Mouse (Mus musculus) forebrain, postnatal 0 days (tissue): ENCODE measurements around the gene Ntng2. TPM values are rescaled to one million over a fixed set of nuclear protein-coding genes. Genes with fewer than 3 reads are reported as not detected.

Experiments
- ATAC-seq: fragments of 200-750 bp; cut with Nextera tagmentation; 2 replicates; pipeline ENCODE4 v1.8.0; 2017; ENCODE audit warnings: mild to moderate bottlenecking, moderate library complexity
- DNase-seq: peaks from one replicate; pipeline ENCODE4 v3.0.0-alpha.2; 2015
- H3K27ac ChIP-seq: fragments of 300-500 bp; sonication (generic); 2 replicates; pipeline ENCODE4 v1.5.1; 2014; ENCODE audit warnings: low read depth, mild to moderate bottlenecking, antibody characterized with exemption, low read length, moderate library complexity, mixed read lengths
- H3K27me3 ChIP-seq: fragments of 300-500 bp; sonication (generic); 2 replicates; pipeline ENCODE4 v1.6.1; 2014; ENCODE audit warnings: mild to moderate bottlenecking, low read length, mixed read lengths; ENCODE audit not compliant: insufficient read depth
- H3K36me3 ChIP-seq: fragments of 300-500 bp; sonication (generic); 2 replicates; pipeline ENCODE4 v1.6.1; 2014; ENCODE audit warnings: mild to moderate bottlenecking, moderate library complexity; ENCODE audit not compliant: insufficient read depth
- H3K4me1 ChIP-seq: fragments of 300-500 bp; sonication (generic); 2 replicates; pipeline ENCODE4 v1.6.1; 2014; ENCODE audit warnings: antibody characterized with exemption; ENCODE audit not compliant: insufficient read depth
- H3K4me2 ChIP-seq: fragments of 300-500 bp; sonication (generic); 2 replicates; pipeline ENCODE4 v1.6.1; 2014; ENCODE audit warnings: low read depth, mild to moderate bottlenecking, moderate library complexity
- H3K4me3 ChIP-seq: fragments of 300-500 bp; sonication (generic); 2 replicates; pipeline ENCODE4 v1.5.1; 2014; ENCODE audit warnings: low read depth, low read length, mixed read lengths
- H3K9ac ChIP-seq: fragments of 300-500 bp; sonication (generic); 2 replicates; pipeline ENCODE4 v1.6.1; 2014; ENCODE audit warnings: mild to moderate bottlenecking
- H3K9me3 ChIP-seq: fragments of 300-500 bp; sonication (generic); 2 replicates; pipeline ENCODE4 v1.6.1; 2016; ENCODE audit warnings: low read length
- CTCF ChIP-seq: sonication (generic); IDR thresholded peaks from 2 replicates; pipeline ENCODE4 v1.5.1; 2016; ENCODE audit warnings: antibody characterized with exemption, control low read depth, low read depth
- WGBS: fragments of 180-500 bp; shearing (Covaris S2); extraction: QIAGEN DNeasy Blood & Tissue Kit; methylation state at CpG from one replicate; pipeline ENCODE4 v1.1.7; 2014; 5-methylcytosine and 5-hydroxymethylcytosine counted together
- polyA plus RNA-seq: library from polyadenylated mRNA; unstranded; fragments of >200 nt; fragmentation: Nextera tagmentation; extraction: Ambion mirVana; gene quantifications from 2 replicates; pipeline ENCODE4 v1.2.1, GENCODE M21; 2015
- total RNA-seq: library from RNA; depleted of rRNA; stranded (reverse); fragments of >200 nt; gene quantifications from 2 replicates; pipeline ENCODE4 v1.2.3, GENCODE M21; 2014

Ntng2 gene
- total and polyA plus RNA-seq, 2 experiments from 2014 or later: 8.6 to 33.0 TPM

- peak; percentile 32; the same call in 1 of the 2 replicates for TF ChIP-seq CTCF
- H3K27ac ChIP-seq: no peak overlapping the region
- DNase-seq (no peak), ATAC-seq (no peak)
- no peak overlapping the region for H3K9ac ChIP-seq
- H3K27me3 ChIP-seq: no peaks in the 10 kb centered on the region
- no peak overlapping the region for H3K4me2 ChIP-seq
- no peaks in the 10 kb centered on the region for H3K4me1 ChIP-seq
- H3K9me3 ChIP-seq: no peaks in the 10 kb centered on the region
- 81% methylated on average over 10 of the region's 10 CpGs for WGBS
- no peaks in the 10 kb centered on the region for H3K36me3 ChIP-seq
- H3K4me3 ChIP-seq: no peak overlapping the region
These were observed 61.3 kb downstream of the Ntng2 start for GRCm38 (mm10) chr2:29191216-29192215.

- ATAC-seq (no peak), DNase-seq (no peak)
- Histone ChIP-seq H3K4me1 (no peaks in the 10 kb centered on the region), H3K9me3 (no peaks in the 10 kb centered on the region), H3K4me2 (no peak overlapping the region), H3K36me3 (no peaks in the 10 kb centered on the region), H3K27me3 (no peaks in the 10 kb centered on the region), H3K9ac (no peak overlapping the region), H3K4me3 (no peak overlapping the region), H3K27ac (no peak overlapping the region)
- no peak for TF ChIP-seq CTCF
- 83% methylated on average over 7 of the region's 7 CpGs for WGBS
These were observed 62.4 kb downstream of the Ntng2 start for GRCm38 (mm10) chr2:29190392-29190791.

- Histone ChIP-seq H3K9ac (no peak overlapping the region), H3K4me1 (no peaks in the 10 kb centered on the region), H3K36me3 (no peaks in the 10 kb centered on the region), H3K4me3 (no peak overlapping the region), H3K9me3 (no peaks in the 10 kb centered on the region), H3K27ac (no peak overlapping the region), H3K27me3 (no peaks in the 10 kb centered on the region), H3K4me2 (no peak overlapping the region)
- TF ChIP-seq CTCF: no peak
- 57% methylated on average over 6 of the region's 6 CpGs for whole genome bisulfite sequencing
- DNase-seq: no peak
- ATAC-seq: no peak
These were observed 66.6 kb downstream of the Ntng2 start for GRCm38 (mm10) chr2:29186209-29186608.

GRCm38 (mm10) chr2:29183266-29183924 lies 69.4 kb downstream of the Ntng2 start:
- TF ChIP-seq CTCF: no peak
- no peaks in the 10 kb centered on the region for H3K4me1 ChIP-seq
- H3K36me3 ChIP-seq: peaks cover 22% of the 10 kb centered on the region
- no peak overlapping the region for H3K4me2 ChIP-seq
- WGBS: 84% methylated on average over 6 of the region's 6 CpGs
- no peak overlapping the region for H3K9ac ChIP-seq
- H3K4me3 ChIP-seq: no peak overlapping the region
- H3K9me3 ChIP-seq: no peaks in the 10 kb centered on the region
- H3K27me3 ChIP-seq: no peaks in the 10 kb centered on the region
- DNase-seq (no peak), ATAC-seq (no peak)
- no peak overlapping the region for H3K27ac ChIP-seq

- no peak for ATAC-seq
- 72% methylated on average over 2 of the region's 2 CpGs for WGBS
These were observed 71.7 kb downstream of the Ntng2 start for GRCm38 (mm10) chr2:29181111-29181510.

GRCm38 (mm10) chr2:29179810-29180209 lies 73.0 kb downstream of the Ntng2 start:
- Histone ChIP-seq H3K9me3 (no peaks in the 10 kb centered on the region), H3K4me1 (no peaks in the 10 kb centered on the region), H3K27ac (no peak overlapping the region), H3K4me3 (no peak overlapping the region), H3K4me2 (no peak overlapping the region), H3K36me3 (peaks cover 55% of the 10 kb centered on the region), H3K9ac (no peak overlapping the region), H3K27me3 (no peaks in the 10 kb centered on the region)
- no peak for TF ChIP-seq CTCF
- DNase-seq (no peak), ATAC-seq (no peak)
- 87% methylated on average over 4 of the region's 4 CpGs for WGBS

More at GRCm38 (mm10) chr2:29181111-29181510, 71.7 kb downstream of the Ntng2 start:
- Histone ChIP-seq H3K27me3 (no peaks in the 10 kb centered on the region), H3K4me1 (no peaks in the 10 kb centered on the region), H3K36me3 (peaks cover 45% of the 10 kb centered on the region), H3K27ac (no peak overlapping the region), H3K9ac (no peak overlapping the region), H3K4me3 (no peak overlapping the region), H3K4me2 (no peak overlapping the region), H3K9me3 (no peaks in the 10 kb centered on the region)
- no peak for TF ChIP-seq CTCF
- no peak for DNase-seq

- H3K36me3 ChIP-seq: peaks cover 83% of the 10 kb centered on the region
- H3K27ac ChIP-seq: no peak overlapping the region
- H3K4me2 ChIP-seq: no peak overlapping the region
- no peak for TF ChIP-seq CTCF
- WGBS: 97% methylated on average over 3 of the region's 3 CpGs
- no peaks in the 10 kb centered on the region for H3K4me1 ChIP-seq
- DNase-seq (no peak), ATAC-seq (no peak)
- no peaks in the 10 kb centered on the region for H3K27me3 ChIP-seq
- no peak overlapping the region for H3K4me3 ChIP-seq
- H3K9ac ChIP-seq: no peak overlapping the region
- H3K9me3 ChIP-seq: no peaks in the 10 kb centered on the region
These were observed 77.9 kb downstream of the Ntng2 start for GRCm38 (mm10) chr2:29174887-29175286.
